Mouse (Mus musculus) liver, adult 2 months (tissue): ENCODE results near the gene Clec12a. TPM values are rescaled to one million over a fixed set of nuclear protein-coding genes. Genes with fewer than 3 reads are reported as not detected.

ENCODE experiments used
- DNase-seq: peaks from one replicate; pipeline ENCODE4 v3.0.0-alpha.2; 2011; ENCODE audit warnings: low read depth, low spot score; ENCODE audit errors: extremely low read depth
- H3K27ac ChIP-seq: fragments of 200-500 bp; replicated peaks from 2 replicates; pipeline ENCODE4 v1.5.1; 2012; ENCODE audit warnings: low read depth, mild to moderate bottlenecking, control low read depth, inconsistent platforms, low read length; ENCODE audit not compliant: insufficient read depth
- H3K27me3 ChIP-seq: fragments of 200-500 bp; 2 replicates; pipeline ENCODE4 v1.6.1; 2012; ENCODE audit warnings: mild to moderate bottlenecking, moderate library complexity, low read length, inconsistent platforms; ENCODE audit not compliant: control insufficient read depth, insufficient read depth
- H3K36me3 ChIP-seq: fragments of 200-500 bp; 2 replicates; pipeline ENCODE4 v1.6.1; 2012; ENCODE audit warnings: low read length, inconsistent platforms; ENCODE audit not compliant: control insufficient read depth, insufficient read depth
- H3K4me1 ChIP-seq: fragments of 200-500 bp; 2 replicates; pipeline ENCODE4 v1.6.1; 2011; ENCODE audit warnings: low read length; ENCODE audit not compliant: control insufficient read depth, insufficient read depth
- H3K4me3 ChIP-seq: fragments of 200-500 bp; 2 replicates; pipeline ENCODE4 v1.5.1; 2011; ENCODE audit warnings: low read depth, mild to moderate bottlenecking, control low read depth, low read length, moderate library complexity; ENCODE audit not compliant: insufficient read depth
- H3K79me2 ChIP-seq: fragments of 200-500 bp; 2 replicates; pipeline ENCODE4 v1.6.1; 2012; ENCODE audit warnings: inconsistent platforms, mild to moderate bottlenecking, low read length, moderate library complexity; ENCODE audit not compliant: control insufficient read depth, insufficient read depth
- H3K9ac ChIP-seq: fragments of 200-500 bp; 2 replicates; pipeline ENCODE4 v1.6.1; 2012; ENCODE audit warnings: low read depth, mild to moderate bottlenecking, control low read depth, inconsistent platforms, low read length
- CTCF ChIP-seq: fragments of 200-500 bp; IDR thresholded peaks from 2 replicates; pipeline ENCODE4 v1.5.1; 2011; ENCODE audit warnings: low read depth, low read length, control low read depth
- POLR2A ChIP-seq: fragments of 200-500 bp; IDR thresholded peaks from 2 replicates; pipeline ENCODE4 v1.6.1; 2011; ENCODE audit warnings: low read length, control low read depth; ENCODE audit not compliant: insufficient read depth; ENCODE audit errors: extremely low read depth
- WGBS: fragments of 180-500 bp; shearing (Covaris S2); methylation state at CpG from one replicate; pipeline ENCODE4 v1.1.7; 2018; 5-methylcytosine and 5-hydroxymethylcytosine counted together
- polyA plus RNA-seq: library from polyadenylated mRNA; depleted of rRNA; stranded (reverse); fragments of >200 nt; gene quantifications from 2 replicates; pipeline ENCODE4 v1.2.3, GENCODE M21; 2012
- total RNA-seq: library from RNA; depleted of rRNA; stranded (reverse); fragments of >200 nt; gene quantifications from 2 replicates; pipeline ENCODE4 v1.2.3, GENCODE M21; 2014

The Clec12a gene
- total and polyA plus RNA-seq, 2 experiments = 1.2 to 6.5 TPM

GRCm38 (mm10) chr6:129318395-129318794 is 24.1 kb upstream of the Clec12a start:
- no peak overlapping the region for H3K4me3 ChIP-seq
- TF ChIP-seq CTCF (no peak), POLR2A (no peak)
- 60% methylated on average over 1 of the region's 1 CpGs for WGBS

GRCm38 (mm10) chr6:129319331-129319730 is 23.2 kb upstream of the Clec12a start:
- WGBS = 56% methylated on average over 4 of the region's 4 CpGs
- Histone ChIP-seq H3K27ac (no peak overlapping the region), H3K9ac (no peak overlapping the region), H3K4me3 (no peak overlapping the region), H3K27me3 (no peaks in the 10 kb centered on the region), H3K79me2 (no peaks in the 10 kb centered on the region), H3K4me1 (no peaks in the 10 kb centered on the region), H3K36me3 (no peaks in the 10 kb centered on the region)
- no peak for DNase-seq
- no peak for TF ChIP-seq CTCF
- TF ChIP-seq POLR2A = no peak

More at GRCm38 (mm10) chr6:129318395-129318794, 24.1 kb upstream of the Clec12a start:
- no peak overlapping the region for H3K27ac ChIP-seq
- no peaks in the 10 kb centered on the region for H3K79me2 ChIP-seq
- no peak overlapping the region for H3K9ac ChIP-seq
- H3K36me3 ChIP-seq = no peaks in the 10 kb centered on the region
- no peaks in the 10 kb centered on the region for H3K4me1 ChIP-seq
- DNase-seq = no peak
- no peaks in the 10 kb centered on the region for H3K27me3 ChIP-seq

GRCm38 (mm10) chr6:129326016-129326415 is 16.5 kb upstream of the Clec12a start:
- WGBS = 61% methylated on average over 1 of the region's 1 CpGs
- Histone ChIP-seq H3K4me1 (peaks cover 3% of the 10 kb centered on the region; the same call in 1 of the 2 replicates), H3K27me3 (no peaks in the 10 kb centered on the region), H3K36me3 (no peaks in the 10 kb centered on the region), H3K79me2 (no peaks in the 10 kb centered on the region), H3K9ac (no peak overlapping the region), H3K4me3 (no peak overlapping the region), H3K27ac (no peak overlapping the region)
- TF ChIP-seq POLR2A = no peak
- no peak for DNase-seq

GRCm38 (mm10) chr6:129326568-129327150 is 15.8 kb upstream of the Clec12a start:
- WGBS = 53% methylated on average over 13 of the region's 13 CpGs
- Histone ChIP-seq H3K9ac (no peak overlapping the region), H3K27ac (no peak overlapping the region), H3K4me3 (no peak overlapping the region), H3K27me3 (no peaks in the 10 kb centered on the region), H3K4me1 (peaks cover 3% of the 10 kb centered on the region; the same call in 1 of the 2 replicates), H3K79me2 (no peaks in the 10 kb centered on the region), H3K36me3 (no peaks in the 10 kb centered on the region)
- peak; percentile 16 for DNase-seq
- no peak for TF ChIP-seq POLR2A
- TF ChIP-seq CTCF = no peak

GRCm38 (mm10) chr6:129331610-129332009 is 10.9 kb upstream of the Clec12a start, which contains the start of gene 4922502D21Rik:
4922502D21Rik (minus strand) TSS chr6:129331796.
- no peaks in the 10 kb centered on the region for H3K79me2 ChIP-seq
- no peaks in the 10 kb centered on the region for H3K36me3 ChIP-seq
- H3K27ac ChIP-seq = no peak within 1 kb of the TSS
- 48% methylated on average over 11 of the region's 11 CpGs for WGBS
- H3K4me1 ChIP-seq = peaks cover under 1% of the 10 kb centered on the region; the same call in 1 of the 2 replicates
- no peak for DNase-seq
- no peak within 1 kb of the TSS for H3K9ac ChIP-seq
- no peaks in the 10 kb centered on the region for H3K27me3 ChIP-seq
- TF ChIP-seq CTCF (no peak), POLR2A (no peak)
- no peak within 1 kb of the TSS for H3K4me3 ChIP-seq

- H3K27ac ChIP-seq = no peak overlapping the region
- peak; percentile 44 for DNase-seq
- H3K79me2 ChIP-seq = no peaks in the 10 kb centered on the region
- H3K9ac ChIP-seq = no peak overlapping the region
- TF ChIP-seq POLR2A (no peak), CTCF (peak; percentile 88)
- H3K36me3 ChIP-seq = no peaks in the 10 kb centered on the region
- H3K4me1 ChIP-seq = no peaks in the 10 kb centered on the region
- no peaks in the 10 kb centered on the region for H3K27me3 ChIP-seq
- no peak overlapping the region for H3K4me3 ChIP-seq
- WGBS = 32% methylated on average over 11 of the region's 11 CpGs
Observed at GRCm38 (mm10) chr6:129333674-129334078, 8.8 kb upstream of the Clec12a start.
